Mouse (Mus musculus): ENCODE results near the gene Scaper.

GRCm38 (mm10) chr9:55538377-55538776, 399.5 kb downstream of the Scaper start, which contains the start of gene Isl2:
- TF ChIP-seq CTCF (IDR thresholded peaks at IDR 0.05): no peak
- no peak for TF ChIP-seq POLR2A (IDR thresholded peaks at IDR 0.05; ENCODE audit: insufficient read depth, low read depth, low read length)

Data from heart, adult 2 months (tissue).